Mouse (Mus musculus) retina, postnatal 1 day (tissue): ENCODE data around the gene Prmt7.
"Not testable (repeated sequence)": the region's sequence is repeated elsewhere in the genome, so short reads cannot be mapped to it uniquely, and the experiment has no call there.

Source experiments
- DNase-seq: peaks from one replicate; pipeline ENCODE4 v3.0.0-alpha.2; 2012

Prmt7 gene

GRCm38 (mm10) chr8:106210821-106211345 lies at the start of gene Prmt7, which contains the start of gene Slc7a6os:
Gene Prmt7 (plus strand): TSS chr8:106210936.
Gene Slc7a6os (minus strand): TSS chr8:106210935.
- peak; percentile 98 for DNase-seq

GRCm38 (mm10) chr8:106163251-106163650 lies 47.5 kb upstream of the Prmt7 start:
- no peak for DNase-seq

DNA sequence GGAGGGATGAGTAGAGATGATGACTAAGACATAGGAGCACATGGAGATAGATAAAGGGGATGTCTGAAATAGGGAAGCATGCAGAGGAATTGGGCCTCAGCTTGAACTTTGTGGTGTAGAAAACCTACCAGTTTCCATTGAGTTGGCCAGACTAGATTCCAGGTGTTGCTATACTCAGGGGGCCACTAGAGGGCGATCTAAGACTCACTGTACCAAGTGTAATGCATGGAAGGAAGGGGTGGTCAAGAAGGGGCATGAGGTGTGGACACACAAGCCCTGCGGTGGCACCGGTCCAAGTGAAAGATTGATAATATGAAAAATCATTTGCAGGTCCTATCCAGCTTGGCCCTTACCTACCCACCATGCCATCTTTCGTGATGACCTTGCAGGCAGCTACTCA lies 45.3 kb upstream of the Prmt7 start:
- DNase-seq, result peak; percentile 81

DNA sequence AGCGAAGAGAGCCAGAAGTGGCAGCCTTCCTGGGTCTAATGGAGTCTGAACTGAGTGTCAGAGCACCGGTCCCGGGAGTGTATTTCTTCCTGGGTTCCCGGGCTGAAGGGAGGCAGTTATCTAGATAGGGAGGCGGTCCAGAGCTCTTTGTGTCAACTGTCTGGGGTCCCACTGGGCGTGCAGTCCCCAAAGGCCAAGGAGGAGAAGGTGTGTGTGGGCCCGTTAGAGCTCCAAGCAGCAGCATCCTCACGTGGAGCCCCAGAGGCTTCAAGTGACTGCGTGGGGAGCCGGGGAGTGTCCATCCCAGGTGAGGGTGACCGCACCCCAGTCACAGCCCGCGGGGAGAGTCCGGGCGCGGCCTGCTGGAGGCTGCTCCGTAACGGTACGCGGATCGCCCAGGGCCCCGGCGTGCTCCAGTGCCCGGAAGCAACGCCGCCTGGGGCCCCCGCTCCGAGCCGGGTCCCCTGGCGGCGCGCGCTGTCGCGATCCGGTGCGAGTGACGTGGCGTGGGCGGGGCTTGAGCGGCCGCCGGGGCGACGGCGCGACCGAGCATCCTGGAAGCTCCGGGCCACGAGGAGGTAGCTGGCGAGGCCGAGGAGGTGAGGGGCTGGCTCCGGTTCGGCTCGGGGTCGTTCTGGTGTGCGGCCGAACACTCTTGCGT lies 42.2 kb upstream of the Prmt7 start, which contains the start of gene Slc7a6:
TSS of gene Slc7a6 (plus strand) at position 502 of the 661 bp plus-strand sequence.
- peak; percentile 90 for DNase-seq

- DNase-seq, result peak; percentile 86
Observed at GRCm38 (mm10) chr8:106169017-106169933, 41.5 kb upstream of the Prmt7 start.

DNA sequence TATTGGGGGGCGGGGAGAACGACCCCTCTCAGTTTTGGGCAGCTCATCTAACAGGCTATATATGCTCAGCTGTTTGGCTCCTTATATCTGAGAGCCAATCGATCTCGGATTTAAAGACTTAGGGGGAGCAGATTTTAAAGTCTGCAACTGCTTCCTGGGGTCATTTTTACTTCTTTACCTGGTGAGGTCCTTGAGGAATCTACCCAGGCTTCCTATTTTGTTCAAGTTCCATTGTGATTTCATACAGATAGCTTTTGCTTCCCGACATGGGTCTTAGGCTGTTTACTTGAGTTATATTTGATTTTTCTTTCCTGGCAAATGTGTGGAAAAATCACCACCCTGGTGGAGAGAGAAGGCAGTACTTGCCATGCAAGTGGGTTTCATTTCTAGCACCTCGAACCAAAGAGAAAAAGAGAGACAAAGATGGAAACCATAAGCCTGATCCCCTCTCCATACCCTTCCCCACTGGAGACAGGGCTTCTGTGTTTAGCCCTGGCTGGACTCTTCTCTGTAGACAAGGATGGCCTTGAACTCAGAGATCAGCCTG lies 40.7 kb upstream of the Prmt7 start:
- DNase-seq, result peak; percentile 17

GRCm38 (mm10) chr8:106173566-106173965 lies 37.2 kb upstream of the Prmt7 start:
- DNase-seq, result no peak

GRCm38 (mm10) chr8:106176891-106177290 lies 33.8 kb upstream of the Prmt7 start:
- DNase-seq, result peak; percentile 8

DNA sequence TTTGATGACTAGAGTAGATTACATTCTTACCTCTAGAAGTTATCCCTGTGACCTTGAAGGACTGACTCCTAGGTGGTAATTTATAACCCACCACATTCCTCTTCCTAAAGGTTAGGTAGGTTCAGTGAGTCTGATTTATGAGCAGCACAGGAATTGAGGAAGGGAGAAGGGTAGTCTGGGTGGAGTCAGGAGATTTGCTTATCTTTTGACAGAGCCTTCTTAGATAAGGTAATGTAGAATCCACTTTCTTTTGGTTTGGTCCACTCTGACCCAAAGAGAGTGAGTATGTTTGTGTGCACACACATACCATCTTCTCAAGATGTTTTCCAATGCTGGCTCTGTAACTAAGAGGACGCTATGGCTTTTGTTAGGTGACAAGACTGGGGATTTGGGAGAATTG lies 33.1 kb upstream of the Prmt7 start:
- no peak for DNase-seq

DNA sequence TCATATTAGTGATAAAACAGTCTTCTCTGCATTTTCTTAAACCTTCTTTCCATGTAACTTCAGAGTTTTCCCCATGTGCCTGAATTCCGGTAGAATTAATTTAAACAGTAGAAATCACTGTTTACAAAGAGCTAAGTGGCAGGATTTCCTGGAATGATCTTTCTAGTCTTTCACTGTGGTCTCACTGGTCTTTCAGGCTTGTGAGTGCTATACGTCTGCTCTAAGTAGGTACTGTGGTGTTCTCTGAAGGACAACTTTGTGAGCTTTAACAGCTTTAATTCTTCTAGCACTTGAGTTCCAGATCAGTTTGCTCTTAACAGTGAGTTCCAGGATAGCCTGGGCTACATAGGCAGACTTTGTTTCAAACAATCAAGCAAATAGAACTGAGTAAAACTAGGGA lies 32.3 kb upstream of the Prmt7 start:
- no peak for DNase-seq

DNA sequence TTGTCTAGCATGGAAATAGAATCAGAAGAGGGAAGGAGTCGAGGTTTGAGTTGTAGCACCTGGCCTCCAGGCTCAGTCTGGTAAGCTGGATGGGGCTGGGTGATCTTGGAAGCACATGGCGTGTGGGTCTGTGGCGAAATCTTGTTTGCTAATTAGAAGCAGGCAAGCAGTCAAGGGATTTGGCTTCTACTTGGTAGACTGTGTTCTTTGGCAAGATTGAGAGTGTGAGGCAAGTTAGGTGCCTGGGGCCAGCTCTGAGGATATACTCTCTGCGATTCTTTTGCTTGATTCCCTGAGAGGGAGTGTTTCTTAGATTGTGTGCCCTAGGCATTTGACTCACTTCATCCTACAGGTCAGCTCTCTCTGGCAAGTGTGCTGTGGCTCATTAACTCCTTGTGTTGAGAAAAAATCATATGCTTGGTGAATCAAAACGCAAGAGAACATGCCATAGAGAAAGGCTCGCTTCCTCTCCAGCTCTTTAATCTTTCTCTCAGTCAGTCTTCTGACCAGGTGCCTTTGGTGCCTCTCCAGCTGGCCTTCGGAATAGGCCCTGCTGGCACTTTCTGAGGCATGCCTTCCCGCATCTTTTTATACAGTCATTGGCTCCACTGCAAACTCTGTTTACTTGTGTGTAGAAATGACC lies 25.0 kb upstream of the Prmt7 start:
- no peak for DNase-seq

DNA sequence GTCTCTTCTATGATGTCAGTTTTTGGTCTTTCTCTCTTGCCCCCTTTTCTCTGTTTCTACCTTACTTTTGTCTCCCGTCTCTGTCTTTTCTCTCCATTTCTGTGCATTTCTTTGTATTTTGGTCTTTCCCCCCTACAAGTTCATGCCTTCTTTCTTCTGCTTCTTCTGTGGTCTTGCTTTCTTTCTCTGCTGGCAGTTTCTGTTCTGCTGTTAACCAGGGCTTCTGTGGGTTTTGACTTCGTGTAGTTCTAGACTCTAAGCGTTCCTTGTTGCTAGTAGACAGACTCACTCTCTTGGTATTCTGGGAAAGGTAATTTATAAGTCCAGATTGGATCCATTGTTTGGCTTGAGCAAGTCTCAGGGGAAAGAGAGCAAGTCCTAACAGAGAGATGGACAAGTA lies 24.3 kb upstream of the Prmt7 start:
- DNase-seq, result no peak

DNA sequence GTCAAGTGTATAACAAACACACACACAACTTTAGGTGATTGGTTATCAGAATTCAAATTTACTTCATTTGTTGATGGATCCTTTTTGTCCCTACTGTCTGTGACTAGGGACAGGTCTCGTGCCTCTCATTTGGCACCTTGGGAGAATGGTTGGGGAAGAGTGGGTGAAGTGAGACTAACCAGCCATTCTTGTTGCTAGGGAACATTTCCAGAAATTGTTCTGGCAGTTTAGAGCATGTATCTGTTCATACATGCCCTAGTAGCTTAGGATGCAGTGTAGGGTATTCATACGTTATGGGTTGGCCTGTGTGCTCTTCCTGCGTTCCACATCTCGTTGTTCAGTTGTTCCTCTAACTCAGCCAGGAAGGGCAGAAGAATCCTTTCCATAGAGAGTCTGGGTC lies 21.6 kb upstream of the Prmt7 start:
- no peak for DNase-seq

- no peak for DNase-seq
Observed at GRCm38 (mm10) chr8:106191639-106192038, 19.1 kb upstream of the Prmt7 start.

DNA sequence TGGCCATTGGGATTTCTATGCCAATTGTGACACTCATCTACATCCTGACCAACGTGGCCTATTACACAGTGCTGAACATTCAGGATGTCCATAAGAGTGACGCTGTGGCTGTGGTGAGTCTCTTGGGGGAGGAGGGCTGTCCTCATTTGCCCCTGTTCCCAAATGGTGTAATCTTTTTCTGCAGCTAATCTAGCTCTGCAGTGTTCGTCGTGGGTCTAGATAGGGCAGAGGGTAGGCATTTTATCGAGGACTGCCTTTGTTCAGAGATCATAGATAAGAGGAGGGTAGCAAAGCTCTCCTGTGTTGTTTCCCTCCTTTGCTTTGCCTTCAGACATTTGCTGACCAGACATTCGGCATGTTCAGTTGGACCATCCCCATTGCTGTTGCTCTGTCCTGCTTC lies 17.6 kb upstream of the Prmt7 start:
- DNase-seq, result no peak

DNA sequence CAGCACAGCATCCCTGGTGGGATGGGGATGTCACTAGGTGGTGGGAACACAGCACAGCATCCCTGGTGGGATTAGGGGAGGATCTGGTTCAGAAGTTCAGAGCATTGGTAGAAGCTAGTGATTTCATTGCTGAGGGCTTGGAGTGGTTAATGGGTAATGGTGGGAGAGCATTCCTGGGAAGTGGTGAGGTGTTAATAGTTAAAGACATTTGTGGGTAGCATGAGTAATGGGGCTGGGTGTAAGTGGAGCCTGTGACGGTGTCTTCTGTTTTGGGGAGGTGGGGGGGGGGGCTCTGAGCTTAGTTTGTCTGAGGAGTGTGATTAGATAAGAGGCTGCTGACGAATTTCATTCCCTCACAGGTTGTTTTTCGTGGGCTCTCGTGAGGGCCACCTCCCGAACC lies 16.7 kb upstream of the Prmt7 start:
- no peak for DNase-seq

GRCm38 (mm10) chr8:106198741-106199140 lies 12.0 kb upstream of the Prmt7 start:
- peak; percentile 72 for DNase-seq

DNA sequence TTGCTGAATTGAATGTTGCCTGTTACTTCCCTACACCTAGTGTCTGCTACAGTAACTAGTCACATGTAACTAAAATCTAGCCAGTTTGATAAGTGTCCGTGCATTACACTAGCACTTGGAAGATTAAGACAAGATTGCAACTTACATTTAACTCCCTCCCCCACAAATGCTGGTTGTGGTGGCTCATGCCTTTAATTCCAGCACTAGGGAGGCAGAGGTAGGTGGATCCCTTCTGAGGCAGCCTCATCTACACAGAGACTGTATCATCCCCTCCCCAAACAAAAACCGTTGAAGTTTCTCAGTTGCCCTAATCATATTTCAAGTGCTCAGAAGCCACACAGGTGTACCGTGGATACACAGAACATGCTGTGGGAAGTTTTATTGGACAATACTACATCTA lies 11.1 kb upstream of the Prmt7 start:
- not testable (repeated sequence) for DNase-seq

- DNase-seq, result no peak
Observed at GRCm38 (mm10) chr8:106210035-106210731, 553 bp upstream of the Prmt7 start.

DNA sequence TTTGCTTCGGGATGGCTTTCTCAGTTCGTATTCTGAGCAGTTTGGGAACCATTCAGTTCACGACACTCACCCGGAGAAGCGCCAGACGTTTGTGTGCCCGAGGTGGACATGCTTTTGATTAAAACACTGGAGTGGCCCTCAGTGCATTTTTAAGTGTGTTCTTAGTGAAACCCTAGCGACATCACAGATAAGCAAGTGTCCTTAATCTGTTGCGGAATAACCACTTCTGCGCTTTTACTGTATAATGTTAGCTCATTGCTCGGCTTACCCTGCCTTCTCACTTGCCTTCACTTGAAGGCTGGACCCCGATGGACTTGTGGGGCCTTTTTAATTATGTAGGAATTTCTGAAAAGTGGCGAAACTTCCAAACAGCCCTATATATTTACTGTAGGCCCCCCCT lies 685 bp downstream of the Prmt7 start:
- DNase-seq, result no peak

- DNase-seq, result no peak
Observed at GRCm38 (mm10) chr8:106213959-106214358, 3.2 kb downstream of the Prmt7 start.

GRCm38 (mm10) chr8:106219620-106220019 lies 8.9 kb downstream of the Prmt7 start:
- no peak for DNase-seq
